Mouse (Mus musculus): ENCODE results near the gene Dennd4a. TPM values are rescaled to one million over a fixed set of nuclear protein-coding genes. Genes with fewer than 3 reads are reported as not detected.

The Dennd4a gene
- total and polyA plus RNA-seq, 3 experiments, result 22.6 to 41.1 (median 37.1) TPM

GRCm38 (mm10) chr9:64774883-64775282 is 36.3 kb upstream of the Dennd4a start:
- Histone ChIP-seq H3K9me3 (replicated peaks; ENCODE audit: low read length) (no peaks in the 10 kb centered on the region), H3K36me3 (replicated peaks in 1 of 2; ENCODE audit: control insufficient read depth in 1 of 2, insufficient read depth in 1 of 2, low read length in 1 of 2) (no peaks in the 10 kb centered on the region), H3K4me3 (replicated peaks in 1 of 3; ENCODE audit: low read depth in 2 of 3, low read length in 2 of 3, poor library complexity in 1 of 3) (no peak overlapping the region), H3K4me2 (ENCODE audit: insufficient read depth, low read depth, poor library complexity, severe bottlenecking) (no peak overlapping the region), H3K27ac (ENCODE audit: insufficient read depth, low read depth) (no peak overlapping the region), H3K79me2 (replicated peaks; ENCODE audit: control insufficient read depth, extremely low read depth, insufficient read depth, poor library complexity, severe bottlenecking) (no peaks in the 10 kb centered on the region), H3K4me1 (ENCODE audit: control insufficient read depth in 1 of 2, insufficient read depth in 2 of 2) (peaks cover 3 to 18% of the 10 kb centered on the region in 2 experiments), H3K27me3 (replicated peaks) (no peaks in the 10 kb centered on the region), H3K9ac (ENCODE audit: insufficient read depth, low read depth) (no peak overlapping the region)
- DNase-seq (ENCODE audit: extremely low read depth), result no peak
- dilution Hi-C loops (cut with MboI; ENCODE audit: extremely low pct_ligation_motif_present, extremely low pct_unique_long_range_greater_than_20kb, low sequenced_read_pairs), result no loop called here
- in situ Hi-C loops (cut with MboI; ENCODE audit: low pct_ligation_motif_present, low pct_unique_long_range_greater_than_20kb, low sequenced_read_pairs), result no loop called here
- TF ChIP-seq SIN3A (IDR thresholded peaks at IDR 0.05; ENCODE audit: low read length), result no peak

- TF ChIP-seq GABPA (IDR thresholded peaks at IDR 0.05; ENCODE audit: insufficient replicate concordance, low read depth, low read length), result no peak
- TF ChIP-seq SIN3A (IDR thresholded peaks at IDR 0.05; ENCODE audit: low read length), result no peak
- TF ChIP-seq ZMIZ1 (IDR thresholded peaks at IDR 0.05; ENCODE audit: low read depth, low read length), result no peak
- no peak for TF ChIP-seq ZNF384 (IDR thresholded peaks at IDR 0.05; ENCODE audit: low read depth, low read length)
- TF ChIP-seq MAZ (IDR thresholded peaks at IDR 0.05; ENCODE audit: low read depth, low read length), result no peak
- TF ChIP-seq JUND (conservative IDR thresholded peaks at IDR 0.05; ENCODE audit: low read depth, low read length), result no peak
- TF ChIP-seq NELFE (IDR thresholded peaks at IDR 0.05; ENCODE audit: low read depth, low read length), result no peak
- TF ChIP-seq MXI1 (IDR thresholded peaks at IDR 0.05; ENCODE audit: low read depth, low read length), result no peak
- no peak for TF ChIP-seq ETS1 (conservative IDR thresholded peaks at IDR 0.05; ENCODE audit: low read depth, low read length)
- TF ChIP-seq CHD1 (IDR thresholded peaks at IDR 0.05; ENCODE audit: low read depth, low read length), result no peak
- TF ChIP-seq ELF1 (IDR thresholded peaks at IDR 0.05; ENCODE audit: low read depth, low read length), result no peak
- TF ChIP-seq E2F4 (IDR thresholded peaks at IDR 0.05; ENCODE audit: insufficient replicate concordance, low read depth, low read length), result no peak
- no peak for TF ChIP-seq HCFC1 (IDR thresholded peaks at IDR 0.05; ENCODE audit: low read depth, low read length)
- TF ChIP-seq NRF1 (IDR thresholded peaks at IDR 0.05; ENCODE audit: low read depth, low read length), result no peak
- TF ChIP-seq USF2 (conservative IDR thresholded peaks at IDR 0.05; ENCODE audit: low read depth, low read length), result no peak
- TF ChIP-seq SMC3 (IDR thresholded peaks at IDR 0.05; ENCODE audit: low read depth, low read length), result no peak
- no peak for TF ChIP-seq ZC3H11A (IDR thresholded peaks at IDR 0.05; ENCODE audit: low read depth, low read length)
- no peak for TF ChIP-seq MAFK (IDR thresholded peaks at IDR 0.05; ENCODE audit: insufficient replicate concordance, low read length)
- no peak for TF ChIP-seq JUN (IDR thresholded peaks at IDR 0.05; ENCODE audit: insufficient read depth, low read depth, low read length)
- TF ChIP-seq MAX (IDR thresholded peaks at IDR 0.05; ENCODE audit: low read length), result no peak
- dilution Hi-C loops (cut with MboI; ENCODE audit: extremely low pct_ligation_motif_present, extremely low pct_unique_long_range_greater_than_20kb, low sequenced_read_pairs), result no loop called here
- Histone ChIP-seq H3K27me3 (replicated peaks) (no peaks in the 10 kb centered on the region), H3K79me2 (replicated peaks; ENCODE audit: control insufficient read depth, extremely low read depth, insufficient read depth, poor library complexity, severe bottlenecking) (no peaks in the 10 kb centered on the region), H3K4me1 (ENCODE audit: control insufficient read depth in 1 of 2, insufficient read depth in 2 of 2) (peaks cover 7 to 24% of the 10 kb centered on the region in 2 experiments), H3K9me3 (replicated peaks; ENCODE audit: low read length) (no peaks in the 10 kb centered on the region), H3K4me3 (replicated peaks in 1 of 3; ENCODE audit: low read depth in 2 of 3, low read length in 2 of 3, poor library complexity in 1 of 3) (no peak overlapping the region), H3K9ac (ENCODE audit: insufficient read depth, low read depth) (no peak overlapping the region), H3K4me2 (ENCODE audit: insufficient read depth, low read depth, poor library complexity, severe bottlenecking) (no peak overlapping the region), H3K27ac (ENCODE audit: insufficient read depth, low read depth) (no peak overlapping the region), H3K36me3 (replicated peaks in 1 of 2; ENCODE audit: control insufficient read depth in 1 of 2, insufficient read depth in 1 of 2, low read length in 1 of 2) (no peaks in the 10 kb centered on the region)
- no peak for DNase-seq (ENCODE audit: extremely low read depth)
- in situ Hi-C loops (cut with MboI; ENCODE audit: low pct_ligation_motif_present, low pct_unique_long_range_greater_than_20kb, low sequenced_read_pairs), result no loop called here
Measured at GRCm38 (mm10) chr9:64775491-64775890, 35.6 kb upstream of the Dennd4a start.

Measured in CH12.LX (cell line).